In the genomic region with DNA sequence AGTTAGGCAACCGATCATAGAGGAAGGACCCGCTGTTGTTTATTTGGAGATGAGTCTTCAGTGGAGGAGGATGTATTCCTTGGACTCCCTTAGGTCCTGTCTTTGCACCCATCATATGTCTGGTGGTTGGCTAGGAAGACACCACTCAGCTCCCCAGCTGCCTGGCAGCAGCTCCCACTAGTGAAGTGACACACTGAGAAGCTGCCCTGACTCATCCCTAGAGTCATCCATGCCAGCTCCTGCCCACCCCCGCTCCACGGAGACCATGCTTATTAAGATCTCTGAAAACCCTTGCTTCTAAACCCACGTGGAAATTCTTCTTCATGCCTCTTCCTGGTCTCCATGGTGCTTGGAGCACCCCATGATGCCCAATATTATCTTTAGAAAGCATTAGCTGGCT, we compare ENCODE assay signal across 28 mouse cellular contexts.
DNase-seq lines count a peak whose midpoint lies in the region; ATAC-seq and TF ChIP-seq lines count a peak whose summit lies in the region.
"Had no signal": no experiment of that assay in that cellular context is flagged by ENCODE, and none has a peak within 500 bp of the region (broad histone marks: within the 10 kb centered on the region; RNA-seq: fewer than 3 reads in every experiment).

No protein-coding gene starts in this region.

- WGBS in midbrain, postnatal 0 days = 80% methylated on average over 5 of the region's 5 CpGs

- peak; percentile 6 to 58 for DNase-seq in frontal cortex, adult 2 months (ENCODE audit: extremely low spot score in 1 of 2, low spot score in 1 of 2)
- no peak for DNase-seq in frontal cortex, postnatal 14 days (ENCODE audit: low spot score in 2 of 2)
- peak; percentile 20 to 27 for DNase-seq in left cerebral cortex, adult 2 months (ENCODE audit: extremely low spot score in 1 of 2, low spot score in 2 of 2)
- DNase-seq in left cerebral cortex, postnatal 14 days (ENCODE audit: low spot score in 2 of 2) = no peak
- DNase-seq in right cerebral cortex, adult 2 months (ENCODE audit: low spot score in 2 of 2) = peak; percentile 28 to 45
- DNase-seq in embryo, embryonic 10.5 days (ENCODE audit: low spot score) = no peak
- DNase-seq in midbrain, postnatal 0 days (ENCODE audit: low spot score) = no peak
- DNase-seq: adrenal gland, postnatal 14 days; cerebellum, adult 18-20 months; cerebellum, postnatal 10 days; heart, postnatal 10 days; kidney, adult 18-20 months; kidney, postnatal 25 days; liver; lung, adult 2 months; lung, postnatal 10 days; midbrain, embryonic 14.5 days; thymus, adult 18-20 months; thymus, postnatal 25 days had no signal

- no peak overlapping the region for H3K4me2 ChIP-seq in midbrain, postnatal 0 days (ENCODE audit: low read depth, low read length, poor library complexity, severe bottlenecking)
- H3K4me2 ChIP-seq: heart, embryonic 13.5 days; hindbrain, embryonic 14.5 days; kidney, embryonic 15.5 days; neural tube, embryonic 15.5 days had no signal

- H3K27ac ChIP-seq in left cerebral cortex, adult 2 months = no peak overlapping the region
- H3K27ac ChIP-seq in midbrain, postnatal 0 days (ENCODE audit: low read depth, low read length) = no peak overlapping the region
- H3K27ac ChIP-seq: heart, embryonic 13.5 days; hindbrain, embryonic 14.5 days; kidney, embryonic 15.5 days; liver, embryonic 14.5 days; neural tube, embryonic 15.5 days; stomach, postnatal 0 days had no signal

- H3K27me3 ChIP-seq in midbrain, postnatal 0 days (ENCODE audit: insufficient read depth, low read length) = no peaks in the 10 kb centered on the region
- H3K27me3 ChIP-seq: heart, embryonic 13.5 days; kidney, embryonic 15.5 days; neural tube, embryonic 15.5 days; Patski had no signal

- no peak for ATAC-seq in midbrain, postnatal 0 days (ENCODE audit: low FRiP score)
- ATAC-seq: forebrain, embryonic 16.5 days; Patski had no signal

- H3K4me3 ChIP-seq in left cerebral cortex, adult 2 months = no peak overlapping the region
- H3K4me3 ChIP-seq in midbrain, postnatal 0 days (ENCODE audit: low read depth, low read length) = no peak overlapping the region
- H3K4me3 ChIP-seq: erythroblast, embryonic 14.5 days; heart, embryonic 13.5 days; kidney, embryonic 15.5 days; neural tube, embryonic 15.5 days had no signal

- no peaks in the 10 kb centered on the region for H3K36me3 ChIP-seq in midbrain, postnatal 0 days (ENCODE audit: insufficient read depth, low read length)
- H3K36me3 ChIP-seq: heart, embryonic 13.5 days; kidney, embryonic 15.5 days; neural tube, embryonic 15.5 days had no signal

- no peaks in the 10 kb centered on the region for H3K4me1 ChIP-seq in midbrain, postnatal 0 days (ENCODE audit: insufficient read depth, low read length)
- H3K4me1 ChIP-seq: heart, embryonic 13.5 days; kidney, embryonic 15.5 days; neural tube, embryonic 15.5 days had no signal

- intact Hi-C loops in left cerebral cortex, adult 2 months (cut with DNase I) = no loop called here
- intact Hi-C loops in left cerebral cortex, postnatal 14 days (cut with DNase I) = no loop called here

- no peak overlapping the region for H3K9ac ChIP-seq in midbrain, postnatal 0 days (replicated peaks; ENCODE audit: low read length, poor library complexity, severe bottlenecking)
- H3K9ac ChIP-seq: heart, embryonic 13.5 days; hindbrain, embryonic 14.5 days; kidney, embryonic 15.5 days; liver, embryonic 14.5 days; neural tube, embryonic 15.5 days had no signal

- no peak for TF ChIP-seq CTCF in left cerebral cortex, adult 2 months (IDR thresholded peaks at IDR 0.05)
- TF ChIP-seq CTCF in midbrain, postnatal 0 days (IDR thresholded peaks at IDR 0.05) = no peak

- no peaks in the 10 kb centered on the region for H3K9me3 ChIP-seq in midbrain, postnatal 0 days (ENCODE audit: low read length)
- H3K9me3 ChIP-seq: heart, embryonic 13.5 days; kidney, embryonic 15.5 days; neural tube, embryonic 15.5 days had no signal

Comparison
In these comparisons a context has a peak if more than half of its experiments do, and no peak if none do; other contexts are left out.
1. DNase-seq: peak in frontal cortex, adult 2 months (2 of 2), left cerebral cortex, adult 2 months (2 of 2) and right cerebral cortex, adult 2 months (2 of 2); none in frontal cortex, postnatal 14 days (0 of 2), left cerebral cortex, postnatal 14 days (0 of 2), embryo, embryonic 10.5 days (single experiment) and midbrain, postnatal 0 days (single experiment).